Mouse (Mus musculus) hindbrain, embryonic 10.5 days (tissue): ENCODE measurements around the gene Gpm6a. TPM values are rescaled to one million over a fixed set of nuclear protein-coding genes. Genes with fewer than 3 reads are reported as not detected.

Source experiments
- DNase-seq: peaks from one replicate; pipeline ENCODE4 v3.0.0-alpha.2; 2017; ENCODE audit warnings: low spot score
- H3K27ac ChIP-seq: fragments of 300-500 bp; sonication (generic); 2 replicates; pipeline ENCODE4 v1.5.1; 2016; ENCODE audit warnings: mild to moderate bottlenecking, moderate library complexity
- H3K27me3 ChIP-seq: fragments of 300-500 bp; sonication (generic); 2 replicates; pipeline ENCODE4 v1.6.1; 2016; ENCODE audit warnings: mild to moderate bottlenecking; ENCODE audit not compliant: poor library complexity, insufficient read depth, severe bottlenecking
- H3K36me3 ChIP-seq: fragments of 300-500 bp; sonication (generic); 2 replicates; pipeline ENCODE4 v1.6.1; 2016; ENCODE audit warnings: mild to moderate bottlenecking, moderate library complexity
- H3K4me1 ChIP-seq: fragments of 300-500 bp; sonication (generic); replicated peaks from 2 replicates; pipeline ENCODE4 v1.6.1; 2016; ENCODE audit warnings: mild to moderate bottlenecking
- H3K4me3 ChIP-seq: fragments of 300-500 bp; sonication (generic); 2 replicates; pipeline ENCODE4 v1.5.1; 2016; ENCODE audit warnings: mild to moderate bottlenecking, moderate library complexity
- H3K9me3 ChIP-seq: fragments of 300-500 bp; sonication (generic); 2 replicates; pipeline ENCODE4 v1.6.1; 2016; ENCODE audit warnings: mild to moderate bottlenecking, moderate library complexity
- WGBS: fragments of 180-500 bp; shearing (Covaris S2); methylation state at CpG from one replicate; pipeline ENCODE4 v1.1.7; 2016; 5-methylcytosine and 5-hydroxymethylcytosine counted together
- polyA plus RNA-seq: library from polyadenylated mRNA; unstranded; fragments of >200 nt; fragmentation: Nextera tagmentation; extraction: Ambion mirVana; gene quantifications from 2 replicates; pipeline ENCODE4 v1.2.1, GENCODE M21; 2016

The Gpm6a gene
- polyA plus RNA-seq: 23.5 and 46.2 TPM in 2 replicates

DNA sequence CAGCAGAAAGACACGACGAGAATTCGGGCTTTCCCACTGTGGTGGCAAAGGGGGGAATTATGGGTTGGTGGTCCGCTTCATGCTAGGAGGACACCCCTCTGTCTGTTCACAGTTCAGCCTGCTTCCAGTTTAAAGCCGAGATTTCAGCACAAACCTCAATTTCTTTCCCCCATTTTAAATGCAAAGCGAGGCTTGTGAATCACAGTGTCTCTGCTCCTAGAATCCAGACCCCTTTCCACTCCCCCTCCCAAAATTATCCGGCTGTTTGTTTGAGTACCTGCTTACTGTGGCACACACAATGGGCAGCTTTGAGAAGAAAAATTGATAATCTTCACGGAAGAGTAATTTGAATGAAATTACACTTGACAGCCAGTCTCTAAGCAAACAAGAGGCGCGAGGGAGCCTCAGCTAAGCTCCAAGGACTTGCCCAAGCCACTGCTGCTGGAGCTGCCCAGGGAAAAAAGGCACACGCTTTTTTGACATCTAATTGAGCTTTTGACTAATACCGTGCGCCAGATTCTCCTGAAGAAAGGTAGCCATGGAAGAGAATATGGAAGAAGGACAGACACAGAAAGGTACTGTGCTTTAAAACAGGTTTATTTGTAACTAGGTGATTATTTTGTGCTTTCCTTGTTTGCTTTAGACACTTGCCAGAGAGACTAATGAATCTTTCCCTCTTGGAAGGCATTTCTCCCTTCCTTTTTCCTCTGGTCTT is at the start of gene Gpm6a:
Gene Gpm6a (plus strand): TSS at position 103 of the 715 bp plus-strand sequence.
- H3K36me3 ChIP-seq: no peaks in the 10 kb centered on the region
- peak within 1 kb of the TSS; percentile 45 for H3K4me3 ChIP-seq
- H3K27me3 ChIP-seq: no peaks in the 10 kb centered on the region
- DNase-seq: peak; percentile 33
- H3K27ac ChIP-seq: peak within 1 kb of the TSS; percentile 82
- H3K9me3 ChIP-seq: no peaks in the 10 kb centered on the region
- H3K4me1 ChIP-seq: peaks cover 5% of the 10 kb centered on the region; the same call in 1 of the 2 replicates
- WGBS: 19% methylated on average over 13 of the region's 13 CpGs

DNA sequence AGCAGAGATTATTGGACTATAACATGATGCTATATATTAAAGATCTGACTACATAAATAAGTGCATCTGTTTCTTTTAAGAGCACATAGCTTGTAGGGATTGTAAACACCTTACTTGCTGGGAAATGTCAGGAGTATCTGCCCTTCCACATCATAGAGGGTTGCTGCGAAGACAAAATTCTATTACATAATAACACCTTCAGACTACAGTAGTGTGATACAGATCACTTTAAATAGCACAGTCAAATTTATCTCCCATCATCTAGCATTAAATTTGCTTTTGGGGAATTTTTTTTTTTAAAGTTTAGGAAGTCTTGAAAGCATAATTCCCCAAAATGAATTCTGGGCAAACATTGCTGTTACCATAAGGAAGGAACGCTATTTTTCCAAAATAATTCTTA is 41.8 kb upstream of the Gpm6a start:
- 96% methylated on average over 2 of the region's 2 CpGs for WGBS
- H3K4me3 ChIP-seq: no peak overlapping the region
- H3K4me1 ChIP-seq: 0 out of 2 replicates have a peak, but pooled peaks cover 3% of the 10 kb centered on the region
- no peak for DNase-seq
- H3K36me3 ChIP-seq: no peaks in the 10 kb centered on the region
- no peaks in the 10 kb centered on the region for H3K27me3 ChIP-seq
- H3K27ac ChIP-seq: no peak overlapping the region
- no peaks in the 10 kb centered on the region for H3K9me3 ChIP-seq

DNA sequence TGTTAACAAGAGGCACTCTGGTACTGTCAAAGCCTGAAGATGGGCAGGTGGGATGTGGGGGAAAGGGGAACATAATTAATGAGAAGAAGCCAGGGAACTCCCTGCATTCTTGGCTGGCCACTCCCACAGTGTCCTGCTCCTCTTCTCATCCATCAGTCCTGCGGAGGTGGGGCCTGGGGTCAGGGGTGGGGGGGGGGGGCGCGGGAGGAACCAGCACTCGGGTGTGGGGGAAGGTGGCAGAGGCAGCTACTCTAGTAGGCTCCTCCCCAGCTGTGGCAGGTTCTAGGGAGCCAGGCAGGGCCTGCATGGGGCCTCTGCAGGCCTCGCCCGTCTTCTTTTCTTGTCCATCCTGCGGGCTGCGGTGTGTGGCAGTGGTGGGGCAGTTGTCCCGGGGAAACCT is 36.9 kb upstream of the Gpm6a start:
- no peak for DNase-seq
- Histone ChIP-seq H3K4me3 (no peak overlapping the region), H3K27ac (no peak overlapping the region), H3K27me3 (no peaks in the 10 kb centered on the region), H3K9me3 (no peaks in the 10 kb centered on the region), H3K36me3 (no peaks in the 10 kb centered on the region), H3K4me1 (0 out of 2 replicates have a peak, but pooled peaks cover 8% of the 10 kb centered on the region)
- 55% methylated on average over 9 of the region's 9 CpGs for WGBS

DNA sequence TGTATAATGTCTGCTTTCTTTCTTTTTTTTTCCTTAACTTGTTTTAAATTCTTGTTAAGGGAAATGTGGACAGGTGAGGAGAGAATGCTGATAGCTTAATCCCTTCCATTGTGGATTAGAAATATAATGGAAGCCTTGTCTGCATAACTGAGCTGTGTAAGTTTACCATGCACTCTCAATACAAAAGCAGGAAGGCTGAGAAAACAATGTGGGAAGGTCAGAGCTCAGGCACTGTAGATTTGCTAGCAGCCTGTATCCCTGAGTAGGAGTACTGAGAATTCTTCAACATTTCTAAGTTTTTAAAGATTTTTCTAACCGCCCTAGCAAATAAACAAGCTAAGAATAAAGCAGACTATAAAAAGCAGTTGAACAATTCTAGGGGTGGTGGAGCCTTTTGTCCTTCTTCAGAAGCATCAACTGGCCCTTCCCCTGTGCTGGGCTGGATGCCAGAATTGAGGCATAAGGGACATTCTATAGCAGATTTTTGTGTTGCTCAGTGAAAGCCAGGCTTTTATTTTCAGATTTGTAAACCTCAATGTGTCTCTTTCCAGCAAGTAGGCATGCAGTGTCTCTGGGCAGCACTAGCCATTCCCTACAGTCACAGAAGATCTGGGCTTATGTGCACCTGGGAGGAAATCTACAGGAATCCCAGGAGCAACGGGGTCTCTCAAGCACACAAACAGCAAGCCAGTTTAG is 32.3 kb upstream of the Gpm6a start:
- no peaks in the 10 kb centered on the region for H3K36me3 ChIP-seq
- no peak overlapping the region for H3K27ac ChIP-seq
- DNase-seq: no peak
- no peak overlapping the region for H3K4me3 ChIP-seq
- H3K27me3 ChIP-seq: no peaks in the 10 kb centered on the region
- 0 out of 2 replicates have a peak, but pooled peaks cover 8% of the 10 kb centered on the region for H3K4me1 ChIP-seq
- WGBS: 50% methylated on average over 2 of the region's 2 CpGs
- H3K9me3 ChIP-seq: no peaks in the 10 kb centered on the region

DNA sequence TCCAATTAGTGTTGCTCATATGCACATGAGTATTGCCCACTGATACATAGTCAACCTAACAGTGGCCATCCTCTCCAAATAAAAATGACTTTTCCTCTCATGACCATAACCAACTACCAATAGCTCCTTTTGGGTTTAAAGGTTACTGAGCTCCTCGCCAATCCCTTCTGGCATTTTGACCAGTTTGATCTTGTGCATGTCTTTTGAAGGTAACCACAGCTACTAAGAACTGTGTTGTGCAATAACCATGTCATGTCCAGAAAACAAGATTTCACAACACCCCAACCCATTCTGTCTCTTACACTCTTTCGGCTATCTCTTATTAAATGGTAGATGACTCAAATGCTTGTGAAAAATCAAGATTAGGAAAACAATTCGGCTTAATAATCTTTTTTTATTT is 29.7 kb upstream of the Gpm6a start:
- WGBS: 82% methylated on average over 3 of the region's 3 CpGs
- no peaks in the 10 kb centered on the region for H3K9me3 ChIP-seq
- H3K27ac ChIP-seq: no peak overlapping the region

DNA sequence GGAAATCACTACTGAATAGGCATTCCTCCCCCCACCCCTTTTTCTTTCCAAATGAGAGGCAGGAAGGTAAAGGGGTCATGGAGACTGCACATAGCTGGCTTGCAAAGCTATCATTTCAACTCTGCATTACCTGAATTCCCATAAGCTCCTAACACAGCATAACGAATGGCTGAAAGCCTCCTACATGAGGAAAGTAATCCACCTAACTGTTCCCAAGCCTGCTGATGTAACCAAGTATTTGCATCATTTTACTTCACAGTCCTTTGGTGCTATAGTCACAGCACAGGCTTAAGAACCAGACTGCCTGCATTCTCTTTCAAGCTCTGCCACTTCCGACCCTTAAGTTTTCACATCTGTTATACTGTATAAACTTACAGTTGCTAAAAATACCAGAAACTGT is 22.3 kb upstream of the Gpm6a start:
- Histone ChIP-seq H3K9me3 (no peaks in the 10 kb centered on the region), H3K36me3 (no peaks in the 10 kb centered on the region), H3K27ac (no peak overlapping the region), H3K4me1 (no peaks in the 10 kb centered on the region), H3K27me3 (no peaks in the 10 kb centered on the region), H3K4me3 (no peak overlapping the region)
- no peak for DNase-seq
- 82% methylated on average over 2 of the region's 2 CpGs for WGBS

More for the DNA sequence above, 29.7 kb upstream of the Gpm6a start:
- Histone ChIP-seq H3K36me3 (no peaks in the 10 kb centered on the region), H3K4me3 (no peak overlapping the region), H3K4me1 (0 out of 2 replicates have a peak, but pooled peaks cover 6% of the 10 kb centered on the region), H3K27me3 (no peaks in the 10 kb centered on the region)
- DNase-seq: no peak

DNA sequence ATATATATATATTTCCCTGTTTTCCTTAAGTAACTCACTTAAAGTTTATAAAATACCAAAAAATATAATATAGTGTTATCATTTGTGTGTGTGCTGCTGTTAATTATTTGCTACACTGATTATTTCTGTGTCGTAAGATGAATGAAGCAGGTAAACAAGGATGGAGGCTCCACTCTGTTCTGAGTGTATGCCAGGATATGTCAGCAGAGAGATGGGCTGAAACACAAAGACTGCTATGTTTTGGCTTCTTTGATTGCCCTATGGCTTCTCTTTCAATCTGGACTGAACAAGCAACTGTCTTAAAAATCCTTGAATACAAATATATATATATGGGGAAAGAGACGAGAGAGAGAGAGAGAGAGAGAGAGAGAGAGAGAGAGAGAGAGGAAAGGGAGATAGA is 1.3 kb upstream of the Gpm6a start:
- H3K27me3 ChIP-seq: no peaks in the 10 kb centered on the region
- DNase-seq: no peak

DNA sequence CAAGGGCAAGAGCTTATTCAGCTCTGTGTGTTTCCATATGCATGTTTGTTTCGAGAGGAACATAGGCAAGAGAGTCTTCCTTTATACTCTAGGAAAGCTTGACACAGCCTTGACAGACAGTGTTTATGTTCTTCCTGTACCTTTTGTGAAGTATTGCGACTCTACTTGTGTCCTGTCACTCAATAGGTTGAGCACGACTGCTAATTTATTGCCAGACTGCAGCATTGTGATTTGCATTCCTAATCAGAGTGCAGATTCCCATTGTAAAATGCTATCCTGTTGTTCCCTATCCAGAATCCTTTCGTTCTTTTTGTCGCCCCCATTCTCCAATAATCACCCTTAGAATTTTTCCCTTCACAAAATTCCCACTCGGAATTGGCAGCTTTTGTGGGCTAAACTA is 613 bp upstream of the Gpm6a start:
- DNase-seq: no peak
- H3K27me3 ChIP-seq: no peaks in the 10 kb centered on the region
- peak overlapping the region; percentile 82; the same call in 1 of the 2 replicates for H3K27ac ChIP-seq
- H3K4me3 ChIP-seq: peak overlapping the region; percentile 45
- no peaks in the 10 kb centered on the region for H3K36me3 ChIP-seq
- H3K9me3 ChIP-seq: no peaks in the 10 kb centered on the region
- peaks cover 5% of the 10 kb centered on the region; the same call in 1 of the 2 replicates for H3K4me1 ChIP-seq
- WGBS: 39% methylated on average over 6 of the region's 6 CpGs

More for the DNA sequence above, 1.3 kb upstream of the Gpm6a start:
- WGBS: 84% methylated on average over 2 of the region's 2 CpGs
- Histone ChIP-seq H3K4me3 (no peak overlapping the region), H3K36me3 (no peaks in the 10 kb centered on the region), H3K27ac (no peak overlapping the region), H3K4me1 (peaks cover 5% of the 10 kb centered on the region; the same call in 1 of the 2 replicates), H3K9me3 (no peaks in the 10 kb centered on the region)

DNA sequence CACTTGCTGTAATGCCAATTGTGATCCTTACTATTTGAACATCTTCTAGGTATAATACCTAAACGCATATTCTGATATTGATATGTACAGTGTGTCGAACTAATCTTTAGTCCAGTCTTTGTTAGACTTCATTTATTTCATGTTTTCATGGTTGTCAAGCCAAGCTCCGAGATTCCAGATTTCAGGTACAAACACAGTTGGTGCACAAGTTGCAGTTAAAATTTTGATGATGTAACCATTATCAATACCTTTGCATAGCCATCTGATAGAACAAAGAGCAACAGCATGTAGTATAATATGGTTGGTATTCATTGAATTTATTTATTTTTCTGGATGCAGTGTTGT is 785 bp downstream of the Gpm6a start:
- Histone ChIP-seq H3K4me3 (peak overlapping the region; percentile 45), H3K36me3 (no peaks in the 10 kb centered on the region), H3K9me3 (no peaks in the 10 kb centered on the region), H3K4me1 (peaks cover 5% of the 10 kb centered on the region; the same call in 1 of the 2 replicates), H3K27ac (peak overlapping the region; percentile 82), H3K27me3 (no peaks in the 10 kb centered on the region)
- 81% methylated on average over 3 of the region's 3 CpGs for WGBS
- no peak for DNase-seq

DNA sequence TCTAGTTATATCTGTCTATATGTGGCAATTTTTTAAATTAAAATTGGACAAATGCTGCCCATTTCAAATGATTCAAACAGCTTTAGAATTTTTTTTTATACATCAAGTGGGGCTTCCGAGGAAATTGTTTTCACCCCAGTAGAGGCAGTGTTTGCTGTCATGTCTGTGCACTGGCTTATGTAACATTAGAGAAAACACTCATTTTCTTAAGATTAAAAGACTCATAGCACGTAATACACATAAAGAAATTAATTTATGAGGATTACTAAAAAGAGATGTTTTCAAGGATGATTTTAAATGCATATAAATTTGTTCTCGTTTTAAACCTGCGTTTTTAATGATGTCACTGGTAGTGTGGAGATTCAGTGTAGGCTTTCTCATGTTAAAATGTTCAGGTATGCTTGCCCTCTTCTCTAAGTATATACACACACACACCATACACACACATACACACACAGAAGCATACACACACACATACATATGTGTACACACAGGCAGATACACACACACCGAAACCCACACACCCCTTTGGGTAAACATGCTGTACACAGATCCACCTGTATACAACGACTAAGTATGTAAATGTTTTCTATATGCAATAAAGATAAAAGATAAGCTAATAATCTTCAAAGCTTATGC is 1.4 kb downstream of the Gpm6a start:
- WGBS: 86% methylated on average over 6 of the region's 6 CpGs
- Histone ChIP-seq H3K27ac (no peak overlapping the region), H3K27me3 (no peaks in the 10 kb centered on the region), H3K9me3 (no peaks in the 10 kb centered on the region), H3K36me3 (no peaks in the 10 kb centered on the region), H3K4me3 (peak overlapping the region; percentile 45; the same call in 1 of the 2 replicates), H3K4me1 (peaks cover 5% of the 10 kb centered on the region; the same call in 1 of the 2 replicates)
- no peak for DNase-seq

DNA sequence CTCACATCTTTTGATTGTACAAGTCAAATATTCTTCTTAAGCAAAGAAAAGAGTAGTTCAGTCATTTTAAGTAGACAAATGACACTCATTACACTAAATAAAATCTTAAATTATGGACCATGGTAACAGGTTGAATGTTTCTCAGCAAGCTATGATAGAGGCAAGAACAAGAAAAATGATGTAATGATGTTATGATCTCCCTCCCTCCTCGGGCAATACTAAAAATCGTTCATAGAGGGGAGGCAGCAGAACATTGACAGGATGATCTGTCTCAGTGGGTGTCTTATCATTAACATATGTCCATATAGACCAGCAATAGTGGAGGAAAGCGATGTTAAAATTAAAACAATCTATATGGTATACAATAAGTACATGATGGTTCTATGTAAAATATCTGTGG is 2.1 kb downstream of the Gpm6a start:
- WGBS: 85% methylated on average over 3 of the region's 3 CpGs
- Histone ChIP-seq H3K36me3 (no peaks in the 10 kb centered on the region), H3K27ac (no peak overlapping the region), H3K9me3 (no peaks in the 10 kb centered on the region), H3K4me1 (peaks cover 5% of the 10 kb centered on the region; the same call in 1 of the 2 replicates), H3K4me3 (no peak overlapping the region), H3K27me3 (no peaks in the 10 kb centered on the region)
- no peak for DNase-seq

DNA sequence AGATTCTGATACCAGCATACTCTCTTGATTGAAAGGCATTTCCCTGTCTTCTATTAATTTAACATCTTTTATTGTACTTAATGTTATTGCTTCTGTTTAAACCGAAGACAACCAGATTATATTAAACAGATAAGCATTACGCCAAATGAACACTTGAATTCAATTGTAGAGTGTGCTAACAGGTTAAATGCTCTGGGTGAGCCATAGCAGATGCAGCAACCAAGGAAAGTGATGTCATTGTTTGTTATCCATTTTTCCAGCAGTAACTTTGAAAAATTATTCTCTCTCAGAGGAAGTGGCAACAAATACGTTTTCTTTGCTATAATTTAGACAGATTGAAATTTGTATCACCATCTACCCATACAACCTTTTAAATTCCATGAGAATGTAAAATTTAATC is 2.9 kb downstream of the Gpm6a start:
- no peak overlapping the region for H3K27ac ChIP-seq
- no peaks in the 10 kb centered on the region for H3K27me3 ChIP-seq
- H3K9me3 ChIP-seq: no peaks in the 10 kb centered on the region
- H3K36me3 ChIP-seq: no peaks in the 10 kb centered on the region
- no peak for DNase-seq
- WGBS: 85% methylated on average over 3 of the region's 3 CpGs
- H3K4me3 ChIP-seq: no peak overlapping the region
- peaks cover 5% of the 10 kb centered on the region; the same call in 1 of the 2 replicates for H3K4me1 ChIP-seq

DNA sequence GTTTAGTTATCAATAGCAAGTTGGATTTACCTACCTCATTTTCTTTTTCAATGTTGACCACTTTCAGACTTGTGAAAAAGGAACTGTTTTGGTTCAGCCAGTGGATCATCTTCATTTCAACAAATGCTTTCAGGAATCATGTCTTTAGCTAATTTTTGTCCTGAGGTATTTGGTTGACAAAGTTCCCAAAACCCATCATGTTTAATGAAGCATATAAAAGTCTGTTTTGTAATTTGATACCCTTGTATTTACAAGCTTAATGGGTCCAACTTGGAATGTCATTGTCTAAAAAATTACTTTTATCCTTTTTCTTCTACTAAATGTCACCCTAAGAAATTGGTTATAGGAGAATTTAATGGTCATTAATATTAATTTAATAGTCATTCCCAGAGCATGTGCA is 6.9 kb downstream of the Gpm6a start:
- no peak for DNase-seq
- Histone ChIP-seq H3K27me3 (no peaks in the 10 kb centered on the region), H3K9me3 (no peaks in the 10 kb centered on the region), H3K4me1 (no peaks in the 10 kb centered on the region), H3K27ac (no peak overlapping the region), H3K36me3 (no peaks in the 10 kb centered on the region), H3K4me3 (no peak overlapping the region)
